Mouse (Mus musculus) hindbrain, embryonic 14.5 days (tissue): ENCODE measurements at regions not wholly inside any gene's neighbourhood (a gene's known extent, or its start where the extent isn't known, plus 50 kb on each side); places are given as distances from the start of the nearest gene placed in this dataset.
"Not testable (repeated sequence)": the region's sequence is repeated elsewhere in the genome, so short reads cannot be mapped to it uniquely, and the experiment has no call there.

Experiments used
- ATAC-seq: fragments of 200-750 bp; cut with Nextera tagmentation; 2 replicates; pipeline ENCODE4 v1.8.0; 2017; ENCODE audit warnings: moderate number of reproducible peaks, mild to moderate bottlenecking, moderate TSS enrichment, moderate library complexity; ENCODE audit not compliant: low FRiP score
- DNase-seq: peaks from one replicate; pipeline ENCODE4 v3.0.0-alpha.2; 2015; ENCODE audit warnings: low spot score
- H3K27ac ChIP-seq: fragments of 300-500 bp; sonication (generic); 2 replicates; pipeline ENCODE4 v1.5.1; 2014; ENCODE audit warnings: mild to moderate bottlenecking, moderate library complexity
- H3K27me3 ChIP-seq: fragments of 300-500 bp; sonication (generic); 2 replicates; pipeline ENCODE4 v1.6.1; 2014; ENCODE audit warnings: mild to moderate bottlenecking, low read length, mixed read lengths; ENCODE audit not compliant: control insufficient read depth, insufficient read depth
- H3K36me3 ChIP-seq: fragments of 300-500 bp; sonication (generic); replicated peaks from 2 replicates; pipeline ENCODE4 v1.6.1; 2014; ENCODE audit not compliant: control insufficient read depth, insufficient read depth
- H3K4me1 ChIP-seq: fragments of 300-500 bp; sonication (generic); replicated peaks from 2 replicates; pipeline ENCODE4 v1.6.1; 2014; ENCODE audit warnings: antibody characterized with exemption, low read length, mixed read lengths; ENCODE audit not compliant: control insufficient read depth, insufficient read depth
- H3K4me2 ChIP-seq: fragments of 300-500 bp; sonication (generic); replicated peaks from 2 replicates; pipeline ENCODE4 v1.6.1; 2014; ENCODE audit warnings: mild to moderate bottlenecking, moderate library complexity
- H3K4me3 ChIP-seq: fragments of 300-500 bp; sonication (generic); replicated peaks from 2 replicates; pipeline ENCODE4 v1.5.1; 2014; ENCODE audit warnings: mild to moderate bottlenecking, low read length
- H3K9ac ChIP-seq: fragments of 300-500 bp; sonication (generic); 2 replicates; pipeline ENCODE4 v1.6.1; 2014
- H3K9me3 ChIP-seq: fragments of 300-500 bp; sonication (generic); 2 replicates; pipeline ENCODE4 v1.6.1; 2016; ENCODE audit warnings: low read length; ENCODE audit not compliant: control insufficient read depth
- WGBS: fragments of 180-500 bp; shearing (Covaris S2); extraction: QIAGEN DNeasy Blood & Tissue Kit; methylation state at CpG from one replicate; pipeline ENCODE4 v1.1.7; 2014; 5-methylcytosine and 5-hydroxymethylcytosine counted together

DNA sequence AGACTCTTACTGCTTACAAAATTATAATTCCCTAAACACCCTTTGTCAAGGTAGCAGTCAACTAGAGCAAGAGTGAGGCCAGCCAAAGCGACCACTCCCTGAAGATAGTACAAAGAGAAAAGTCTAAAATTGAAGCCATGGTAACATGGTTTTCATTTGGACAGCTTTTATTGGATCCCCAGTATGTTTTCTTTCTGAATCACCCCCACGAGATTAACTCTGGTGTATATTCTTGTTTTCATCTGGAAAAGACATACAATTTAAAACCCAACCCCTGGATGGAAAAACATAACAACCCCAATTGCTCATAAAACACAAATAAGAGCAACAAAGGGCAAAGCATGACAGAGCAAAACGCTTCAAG lies 1339.0 kb downstream of the Zfp704 start:
- Histone ChIP-seq H3K4me3 (no peak overlapping the region), H3K27ac (no peak overlapping the region), H3K36me3 (no peaks in the 10 kb centered on the region), H3K27me3 (no peaks in the 10 kb centered on the region), H3K9ac (no peak overlapping the region), H3K4me2 (no peak overlapping the region), H3K9me3 (no peaks in the 10 kb centered on the region), H3K4me1 (no peaks in the 10 kb centered on the region)
- no peak for ATAC-seq
- 76% methylated on average over 3 of the region's 3 CpGs for WGBS
- DNase-seq: no peak

GRCm38 (mm10) chr3:8270009-8270934 lies 1339.6 kb downstream of the Zfp704 start:
- ATAC-seq: peak; percentile 40
- WGBS: 35% methylated on average over 1 of the region's 1 CpGs
- no peak overlapping the region for H3K4me2 ChIP-seq
- no peak overlapping the region for H3K9ac ChIP-seq
- no peak for DNase-seq
- H3K4me3 ChIP-seq: no peak overlapping the region
- no peaks in the 10 kb centered on the region for H3K4me1 ChIP-seq
- no peaks in the 10 kb centered on the region for H3K27me3 ChIP-seq
- no peaks in the 10 kb centered on the region for H3K9me3 ChIP-seq
- H3K27ac ChIP-seq: no peak overlapping the region
- H3K36me3 ChIP-seq: no peaks in the 10 kb centered on the region

DNA sequence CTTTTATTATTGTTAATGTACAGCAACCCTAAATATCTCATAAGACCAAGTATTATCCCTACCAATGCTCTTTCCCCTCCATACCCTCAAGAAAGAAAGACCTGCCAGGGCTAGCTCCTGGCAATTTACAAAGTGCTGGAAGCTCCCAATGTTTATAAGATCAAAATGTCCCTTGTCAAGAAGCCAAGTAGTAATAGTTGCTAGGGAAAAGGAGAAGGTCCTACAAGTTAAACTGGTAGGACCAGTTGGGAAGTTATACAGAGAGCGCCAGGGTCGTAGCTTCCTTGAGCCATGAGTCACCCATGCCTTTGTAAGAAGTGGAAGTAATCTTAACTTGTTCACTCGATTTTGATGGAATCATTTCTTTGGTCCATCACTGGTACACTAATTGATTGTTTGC lies 1344.1 kb downstream of the Zfp704 start:
- Histone ChIP-seq H3K9ac (no peak overlapping the region), H3K27ac (no peak overlapping the region), H3K27me3 (no peaks in the 10 kb centered on the region), H3K4me1 (no peaks in the 10 kb centered on the region), H3K36me3 (no peaks in the 10 kb centered on the region), H3K4me2 (no peak overlapping the region), H3K9me3 (no peaks in the 10 kb centered on the region), H3K4me3 (no peak overlapping the region)
- DNase-seq (no peak), ATAC-seq (no peak)
- 88% methylated on average over 3 of the region's 3 CpGs for WGBS

- H3K4me2 ChIP-seq: no peak overlapping the region
- H3K27me3 ChIP-seq: no peaks in the 10 kb centered on the region
- H3K27ac ChIP-seq: no peak overlapping the region
- H3K4me3 ChIP-seq: no peak overlapping the region
- H3K9me3 ChIP-seq: no peaks in the 10 kb centered on the region
- no peak for DNase-seq
- ATAC-seq: no peak
- H3K9ac ChIP-seq: no peak overlapping the region
- H3K36me3 ChIP-seq: no peaks in the 10 kb centered on the region
- H3K4me1 ChIP-seq: no peaks in the 10 kb centered on the region
- WGBS: 86% methylated on average over 4 of the region's 4 CpGs
Observed at GRCm38 (mm10) chr3:8264366-8265033, 1345.4 kb downstream of the Zfp704 start.

GRCm38 (mm10) chr3:8257293-8257692 lies 1352.6 kb downstream of the Zfp704 start:
- Histone ChIP-seq H3K4me1 (no peaks in the 10 kb centered on the region), H3K9me3 (no peaks in the 10 kb centered on the region), H3K4me2 (no peak overlapping the region)

DNA sequence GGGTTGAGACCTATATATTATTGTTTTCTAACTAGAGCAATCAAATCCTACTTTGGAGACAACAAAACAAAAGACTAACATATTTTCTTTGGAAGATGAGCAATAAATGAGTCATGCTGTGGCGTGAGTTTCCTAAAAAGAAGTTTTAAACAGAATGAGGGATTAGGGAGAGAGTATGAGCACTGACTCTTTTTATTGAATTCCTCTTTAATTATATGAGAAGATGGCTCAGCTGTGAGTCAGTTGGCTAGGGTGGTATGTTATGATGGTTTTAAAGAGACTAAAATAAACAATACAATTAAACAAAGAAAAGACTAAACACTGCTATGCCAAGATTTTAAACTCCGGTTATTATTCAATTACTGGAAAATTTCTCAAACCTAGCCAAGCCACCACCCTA lies 1357.6 kb downstream of the Zfp704 start:
- 90% methylated on average over 2 of the region's 2 CpGs for WGBS

More at GRCm38 (mm10) chr3:8257293-8257692, 1352.6 kb downstream of the Zfp704 start:
- no peaks in the 10 kb centered on the region for H3K36me3 ChIP-seq
- no peak overlapping the region for H3K4me3 ChIP-seq
- DNase-seq (no peak), ATAC-seq (no peak)
- no peak overlapping the region for H3K9ac ChIP-seq
- H3K27ac ChIP-seq: no peak overlapping the region
- no peaks in the 10 kb centered on the region for H3K27me3 ChIP-seq

GRCm38 (mm10) chr3:8248911-8249310 lies 1361.0 kb downstream of the Zfp704 start:
- Histone ChIP-seq H3K4me1 (no peaks in the 10 kb centered on the region), H3K36me3 (no peaks in the 10 kb centered on the region), H3K27me3 (no peaks in the 10 kb centered on the region), H3K9ac (no peak overlapping the region), H3K27ac (no peak overlapping the region), H3K4me3 (no peak overlapping the region), H3K4me2 (no peak overlapping the region), H3K9me3 (0 out of 2 replicates have a peak, but pooled peaks cover 2% of the 10 kb centered on the region)
- WGBS: 84% methylated on average over 1 of the region's 1 CpGs
- DNase-seq: no peak
- ATAC-seq: no peak

More for the DNA sequence above, 1357.6 kb downstream of the Zfp704 start:
- Histone ChIP-seq H3K27ac (no peak overlapping the region), H3K36me3 (no peaks in the 10 kb centered on the region), H3K4me3 (no peak overlapping the region), H3K9me3 (no peaks in the 10 kb centered on the region), H3K4me2 (no peak overlapping the region), H3K4me1 (no peaks in the 10 kb centered on the region), H3K9ac (no peak overlapping the region), H3K27me3 (no peaks in the 10 kb centered on the region)
- ATAC-seq (no peak), DNase-seq (no peak)

DNA sequence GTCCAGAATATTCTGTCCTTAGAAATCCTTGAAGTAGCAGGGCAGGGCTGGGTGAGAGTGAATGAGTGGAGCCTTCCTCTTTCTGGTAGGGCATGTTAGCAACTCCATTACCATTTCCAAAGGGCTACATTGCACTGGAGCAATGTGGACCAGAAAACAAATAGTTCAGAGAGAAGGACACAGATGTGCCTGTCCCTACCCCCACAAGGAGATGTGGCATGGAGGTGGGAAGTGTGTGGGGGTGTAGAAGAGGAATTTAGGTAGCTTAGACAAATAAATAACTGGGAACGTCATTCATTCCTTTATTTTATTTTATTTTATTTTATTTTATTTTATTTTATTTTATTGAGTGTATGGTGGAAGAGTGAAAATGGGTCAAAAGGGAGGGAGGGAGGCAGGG lies 1364.1 kb downstream of the Zfp704 start:
- not testable (repeated sequence) for H3K4me1 ChIP-seq, H3K4me3 ChIP-seq, H3K9ac ChIP-seq, H3K4me2 ChIP-seq, H3K9me3 ChIP-seq, H3K36me3 ChIP-seq, H3K27ac ChIP-seq, H3K27me3 ChIP-seq, DNase-seq, ATAC-seq
- 38% methylated on average over 1 of the region's 1 CpGs for WGBS

- not testable (repeated sequence) for H3K9me3 ChIP-seq, H3K9ac ChIP-seq, H3K4me3 ChIP-seq, H3K27me3 ChIP-seq, H3K36me3 ChIP-seq, H3K4me2 ChIP-seq, H3K4me1 ChIP-seq, H3K27ac ChIP-seq
- WGBS: 79% methylated on average over 2 of the region's 2 CpGs
- peak; percentile 70 for DNase-seq
- ATAC-seq: peak; percentile 91
Observed at GRCm38 (mm10) chr3:8245195-8245789, 1364.6 kb downstream of the Zfp704 start.
